Mouse (Mus musculus): ENCODE data around the gene Homer1. TPM values are rescaled to one million over a fixed set of nuclear protein-coding genes. Genes with fewer than 3 reads are reported as not detected.

Gene Homer1
- polyA plus RNA-seq, 1 experiment from 2014 or later = 10.0 TPM

- Histone ChIP-seq H3K36me3 (no peaks in the 10 kb centered on the region), H3K27ac (no peak overlapping the region), H3K27me3 (no peaks in the 10 kb centered on the region), H3K4me2 (replicated peaks) (no peak overlapping the region), H3K9ac (replicated peaks) (no peak overlapping the region), H3K9me3 (no peaks in the 10 kb centered on the region), H3K4me3 (replicated peaks) (no peak overlapping the region), H3K4me1 (replicated peaks) (no peaks in the 10 kb centered on the region)
- ATAC-seq = no peak
- 90% methylated on average over 1 of the region's 1 CpGs for WGBS
These were observed 81.9 kb downstream of the Homer1 start for GRCm38 (mm10) chr13:93381301-93381700.

DNA sequence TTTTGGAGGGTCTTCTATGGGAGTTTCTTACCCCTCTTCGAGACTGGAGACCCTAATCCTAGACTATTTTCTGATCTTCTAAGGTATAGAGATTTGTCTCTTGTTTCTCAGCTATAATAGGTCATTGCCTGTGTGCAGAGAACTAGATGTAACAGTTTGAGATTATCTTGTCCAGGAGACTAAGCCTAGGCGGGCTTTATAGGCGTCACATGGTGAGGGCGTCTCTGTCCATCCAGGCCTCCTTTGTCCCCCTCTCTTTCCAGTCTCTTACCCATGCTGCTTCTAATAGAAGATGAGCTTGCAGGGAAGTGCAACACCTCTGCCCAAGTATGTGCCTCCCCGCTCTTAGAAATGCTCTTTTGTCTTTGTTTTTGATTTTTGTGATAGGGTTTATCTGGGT lies 83.7 kb downstream of the Homer1 start:
- WGBS = 90% methylated on average over 5 of the region's 5 CpGs
- Histone ChIP-seq H3K27me3 (no peaks in the 10 kb centered on the region), H3K9ac (replicated peaks) (no peak overlapping the region), H3K4me2 (replicated peaks) (no peak overlapping the region), H3K9me3 (no peaks in the 10 kb centered on the region), H3K27ac (no peak overlapping the region), H3K4me1 (replicated peaks) (no peaks in the 10 kb centered on the region), H3K4me3 (replicated peaks) (no peak overlapping the region), H3K36me3 (no peaks in the 10 kb centered on the region)
- ATAC-seq = no peak

DNA sequence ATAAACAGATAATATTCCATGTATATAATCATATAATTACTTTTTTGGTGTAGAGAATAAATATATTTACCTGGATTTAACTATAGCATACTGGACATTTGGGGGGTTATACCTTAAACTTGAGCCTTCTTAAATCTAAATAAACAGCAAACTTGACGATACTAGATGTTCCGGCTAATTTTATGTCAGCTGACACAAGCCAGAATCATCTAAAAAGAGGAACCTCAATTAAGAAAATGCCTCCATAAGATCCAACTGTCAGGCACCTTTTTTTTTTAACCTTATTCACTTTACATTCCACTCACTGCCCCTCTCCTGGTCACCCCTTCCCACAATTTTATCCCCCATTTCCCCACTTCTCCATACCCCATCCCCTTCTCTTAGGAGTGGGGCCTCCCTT lies 84.2 kb downstream of the Homer1 start:
- Histone ChIP-seq H3K4me1 (replicated peaks) (no peaks in the 10 kb centered on the region), H3K4me3 (replicated peaks) (no peak overlapping the region), H3K9ac (replicated peaks) (no peak overlapping the region), H3K4me2 (replicated peaks) (no peak overlapping the region), H3K9me3 (no peaks in the 10 kb centered on the region), H3K36me3 (no peaks in the 10 kb centered on the region), H3K27me3 (no peaks in the 10 kb centered on the region), H3K27ac (no peak overlapping the region)
- ATAC-seq = no peak
- WGBS = 98% methylated on average over 2 of the region's 2 CpGs

- no peaks in the 10 kb centered on the region for H3K9me3 ChIP-seq
- WGBS = 89% methylated on average over 1 of the region's 1 CpGs
- H3K36me3 ChIP-seq = no peaks in the 10 kb centered on the region
- no peak overlapping the region for H3K9ac ChIP-seq (replicated peaks)
- H3K4me2 ChIP-seq (replicated peaks) = no peak overlapping the region
- no peak overlapping the region for H3K4me3 ChIP-seq (replicated peaks)
- no peaks in the 10 kb centered on the region for H3K27me3 ChIP-seq
- no peak overlapping the region for H3K27ac ChIP-seq
- no peak for ATAC-seq
- H3K4me1 ChIP-seq (replicated peaks) = no peaks in the 10 kb centered on the region
These were observed 85.0 kb downstream of the Homer1 start for GRCm38 (mm10) chr13:93384481-93384880.

DNA sequence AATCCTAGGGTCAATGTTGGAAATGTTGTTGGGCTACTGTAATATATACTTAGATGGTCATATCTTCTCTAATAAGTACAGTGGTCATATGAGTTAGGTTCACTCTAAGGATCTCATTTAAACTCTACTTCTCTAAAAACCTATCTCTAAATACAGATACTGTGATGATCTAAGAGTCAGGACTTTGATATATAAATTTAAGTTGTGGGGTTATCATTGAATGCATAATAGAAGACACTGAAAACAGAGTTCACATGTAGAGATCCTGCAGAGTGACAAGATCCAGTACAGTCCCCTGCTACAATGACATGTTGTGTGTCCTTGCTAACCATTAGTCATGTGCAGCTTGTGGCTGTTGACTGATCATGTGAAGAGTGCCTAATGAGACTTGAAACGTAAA lies 85.7 kb downstream of the Homer1 start:
- ATAC-seq = no peak
- H3K4me1 ChIP-seq (replicated peaks) = no peaks in the 10 kb centered on the region
- H3K27ac ChIP-seq = no peak overlapping the region
- WGBS = 94% methylated on average over 1 of the region's 1 CpGs
- no peaks in the 10 kb centered on the region for H3K27me3 ChIP-seq
- H3K9ac ChIP-seq (replicated peaks) = no peak overlapping the region
- H3K36me3 ChIP-seq = no peaks in the 10 kb centered on the region
- no peaks in the 10 kb centered on the region for H3K9me3 ChIP-seq
- no peak overlapping the region for H3K4me3 ChIP-seq (replicated peaks)
- no peak overlapping the region for H3K4me2 ChIP-seq (replicated peaks)

DNA sequence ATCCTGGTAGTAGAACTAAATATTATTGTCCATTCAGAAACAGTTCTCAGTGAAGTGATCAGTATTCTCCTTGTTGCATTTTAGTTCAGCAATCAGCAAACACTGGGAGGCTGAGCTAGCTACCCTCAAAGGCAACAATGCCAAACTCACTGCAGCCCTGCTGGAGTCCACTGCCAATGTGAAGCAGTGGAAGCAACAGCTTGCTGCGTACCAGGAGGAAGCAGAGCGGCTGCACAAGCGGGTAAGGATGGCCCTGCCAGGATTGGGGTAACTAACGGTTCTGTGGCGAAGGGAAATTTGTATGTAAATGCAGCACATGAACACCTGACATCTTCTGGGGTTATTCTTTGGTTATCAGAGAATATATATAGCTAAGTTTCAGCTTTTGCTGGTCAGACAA lies 88.0 kb downstream of the Homer1 start:
- WGBS = 81% methylated on average over 5 of the region's 5 CpGs
- no peak overlapping the region for H3K9ac ChIP-seq (replicated peaks)
- H3K27ac ChIP-seq = no peak overlapping the region
- no peak overlapping the region for H3K4me3 ChIP-seq (replicated peaks)
- no peaks in the 10 kb centered on the region for H3K4me1 ChIP-seq (replicated peaks)
- peaks cover 6% of the 10 kb centered on the region; the same call in 1 of the 2 replicates for H3K36me3 ChIP-seq
- H3K27me3 ChIP-seq = no peaks in the 10 kb centered on the region
- ATAC-seq = no peak
- H3K4me2 ChIP-seq (replicated peaks) = no peak overlapping the region
- H3K9me3 ChIP-seq = no peaks in the 10 kb centered on the region

GRCm38 (mm10) chr13:93388594-93389241 lies 89.3 kb downstream of the Homer1 start:
- H3K4me2 ChIP-seq (replicated peaks) = no peak overlapping the region
- 71% methylated on average over 7 of the region's 7 CpGs for WGBS

DNA sequence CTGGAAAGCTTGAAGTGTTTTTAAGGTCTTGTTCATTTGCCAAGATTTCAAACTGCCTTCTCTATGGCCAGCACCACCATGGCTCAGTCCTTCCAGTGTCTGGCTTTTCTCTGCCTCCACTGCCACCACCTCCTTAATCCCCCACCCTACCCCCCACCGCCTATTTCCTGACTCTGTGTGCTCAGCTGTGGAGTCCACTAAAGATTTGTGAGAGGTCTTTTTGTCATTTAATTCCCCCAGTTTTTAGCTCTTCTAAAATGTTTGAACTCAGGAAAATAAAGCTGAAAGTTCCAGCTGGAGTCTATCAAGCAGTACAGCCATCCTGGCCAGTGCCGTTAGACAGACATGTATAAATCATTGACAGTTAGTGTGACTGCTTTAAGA lies 89.8 kb downstream of the Homer1 start:
- WGBS = 39% methylated on average over 2 of the region's 2 CpGs
- H3K4me2 ChIP-seq (replicated peaks) = no peak overlapping the region
- no peaks in the 10 kb centered on the region for H3K9me3 ChIP-seq
- H3K27ac ChIP-seq = no peak overlapping the region
- H3K4me1 ChIP-seq (replicated peaks) = no peaks in the 10 kb centered on the region
- H3K9ac ChIP-seq (replicated peaks) = no peak overlapping the region
- peak; percentile 58; the same call in 1 of the 2 replicates for ATAC-seq
- peaks cover 14% of the 10 kb centered on the region for H3K36me3 ChIP-seq
- H3K4me3 ChIP-seq (replicated peaks) = no peak overlapping the region
- H3K27me3 ChIP-seq = no peaks in the 10 kb centered on the region

More at GRCm38 (mm10) chr13:93388594-93389241, 89.3 kb downstream of the Homer1 start:
- Histone ChIP-seq H3K4me3 (replicated peaks) (no peak overlapping the region), H3K36me3 (peaks cover 11% of the 10 kb centered on the region), H3K9me3 (no peaks in the 10 kb centered on the region), H3K9ac (replicated peaks) (no peak overlapping the region), H3K27ac (no peak overlapping the region), H3K27me3 (no peaks in the 10 kb centered on the region), H3K4me1 (replicated peaks) (no peaks in the 10 kb centered on the region)
- ATAC-seq = no peak

DNA sequence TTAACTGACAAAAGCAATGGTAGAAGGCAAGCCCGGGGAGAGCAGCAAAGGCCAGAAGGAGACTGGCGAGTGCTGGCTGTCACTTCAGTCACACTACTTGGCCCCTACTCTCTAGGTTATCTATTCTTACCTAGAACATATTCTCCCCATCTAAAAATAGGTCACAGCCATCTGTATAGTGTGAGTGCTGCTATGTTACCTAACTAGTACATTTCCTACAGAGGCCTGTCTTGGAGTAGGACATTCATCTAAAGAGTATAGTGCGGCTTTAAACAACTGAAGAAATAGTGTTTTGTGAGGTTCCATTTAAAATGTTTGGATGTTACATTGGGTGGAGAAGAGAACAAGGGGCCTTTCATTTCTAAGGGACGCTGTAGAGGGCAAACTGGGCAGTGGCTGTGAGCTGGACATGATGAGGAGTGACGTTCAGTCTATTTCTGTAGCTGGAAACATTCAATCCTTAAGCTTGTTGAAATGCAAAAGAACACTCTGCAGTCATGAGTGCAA lies 100.3 kb downstream of the Homer1 start:
- no peak overlapping the region for H3K27ac ChIP-seq
- peaks cover 27% of the 10 kb centered on the region for H3K36me3 ChIP-seq
- no peak for ATAC-seq
- H3K27me3 ChIP-seq = no peaks in the 10 kb centered on the region
- H3K9ac ChIP-seq (replicated peaks) = no peak overlapping the region
- H3K4me3 ChIP-seq (replicated peaks) = no peak overlapping the region
- WGBS = 89% methylated on average over 5 of the region's 5 CpGs
- no peaks in the 10 kb centered on the region for H3K4me1 ChIP-seq (replicated peaks)
- no peak overlapping the region for H3K4me2 ChIP-seq (replicated peaks)
- 0 out of 2 replicates have a peak, but pooled peaks cover 3% of the 10 kb centered on the region for H3K9me3 ChIP-seq

DNA sequence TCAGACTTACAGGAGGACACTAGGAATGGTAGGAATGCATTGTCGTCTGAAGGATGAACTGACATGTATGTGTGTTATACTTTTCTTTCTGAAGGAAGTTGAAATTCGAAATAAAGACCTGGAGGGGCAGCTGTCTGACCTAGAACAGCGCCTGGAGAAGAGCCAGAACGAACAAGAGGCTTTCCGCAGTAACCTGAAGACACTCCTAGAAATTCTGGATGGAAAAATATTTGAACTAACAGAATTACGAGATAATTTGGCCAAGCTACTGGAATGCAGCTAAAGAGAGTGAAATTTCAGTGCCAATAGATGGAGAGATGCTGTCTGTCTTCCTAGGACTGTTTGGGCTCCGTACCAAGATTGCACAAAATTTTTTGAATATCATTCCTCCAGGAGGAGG lies 102.5 kb downstream of the Homer1 start:
- Histone ChIP-seq H3K27me3 (no peaks in the 10 kb centered on the region), H3K4me1 (replicated peaks) (no peaks in the 10 kb centered on the region), H3K9ac (replicated peaks) (no peak overlapping the region), H3K27ac (no peak overlapping the region), H3K36me3 (peaks cover 23% of the 10 kb centered on the region), H3K4me2 (replicated peaks) (no peak overlapping the region), H3K9me3 (0 out of 2 replicates have a peak, but pooled peaks cover 3% of the 10 kb centered on the region), H3K4me3 (replicated peaks) (no peak overlapping the region)
- WGBS = 95% methylated on average over 7 of the region's 7 CpGs
- ATAC-seq = no peak

DNA sequence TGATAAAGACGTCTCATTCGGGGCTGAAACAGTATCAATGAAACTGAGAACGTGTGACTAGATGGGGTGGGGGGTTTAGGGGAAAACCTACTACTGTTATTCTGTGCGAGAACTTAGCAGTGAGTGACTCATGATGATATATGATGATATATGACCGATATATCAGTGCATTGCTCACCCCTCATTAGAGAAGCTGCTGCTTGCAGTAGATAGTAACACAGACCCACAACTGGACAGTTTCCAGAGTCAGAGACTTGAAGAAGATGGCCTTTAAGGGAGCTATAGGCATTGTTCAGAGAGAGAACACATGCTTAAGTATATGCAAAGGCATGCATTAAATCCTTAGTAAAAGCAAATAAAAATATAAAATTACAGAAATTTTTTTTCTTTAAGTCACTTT lies 107.4 kb downstream of the Homer1 start:
- Histone ChIP-seq H3K4me3 (replicated peaks) (no peak overlapping the region), H3K4me2 (replicated peaks) (no peak overlapping the region), H3K36me3 (peaks cover 22% of the 10 kb centered on the region), H3K27ac (no peak overlapping the region), H3K27me3 (no peaks in the 10 kb centered on the region), H3K4me1 (replicated peaks) (no peaks in the 10 kb centered on the region), H3K9me3 (no peaks in the 10 kb centered on the region), H3K9ac (replicated peaks) (no peak overlapping the region)
- no peak for ATAC-seq
- 92% methylated on average over 5 of the region's 5 CpGs for whole genome bisulfite sequencing

- no peaks in the 10 kb centered on the region for H3K27me3 ChIP-seq
- H3K4me1 ChIP-seq (replicated peaks) = no peaks in the 10 kb centered on the region
- H3K36me3 ChIP-seq = peaks cover 14% of the 10 kb centered on the region
- H3K27ac ChIP-seq = no peak overlapping the region
- H3K4me3 ChIP-seq (replicated peaks) = no peak overlapping the region
- 93% methylated on average over 4 of the region's 4 CpGs for WGBS
- no peaks in the 10 kb centered on the region for H3K9me3 ChIP-seq
- H3K4me2 ChIP-seq (replicated peaks) = no peak overlapping the region
- no peak overlapping the region for H3K9ac ChIP-seq (replicated peaks)
- ATAC-seq = no peak
These were observed 110.9 kb downstream of the Homer1 start for GRCm38 (mm10) chr13:93410343-93410742.

GRCm38 (mm10) chr13:93415055-93415454 lies 115.6 kb downstream of the Homer1 start:
- H3K4me3 ChIP-seq (replicated peaks) = no peak overlapping the region
- no peak overlapping the region for H3K27ac ChIP-seq
- 96% methylated on average over 5 of the region's 5 CpGs for WGBS
- no peaks in the 10 kb centered on the region for H3K36me3 ChIP-seq
- H3K27me3 ChIP-seq = no peaks in the 10 kb centered on the region
- no peak overlapping the region for H3K4me2 ChIP-seq (replicated peaks)
- H3K9ac ChIP-seq (replicated peaks) = no peak overlapping the region
- H3K4me1 ChIP-seq (replicated peaks) = no peaks in the 10 kb centered on the region
- no peak for ATAC-seq
- no peaks in the 10 kb centered on the region for H3K9me3 ChIP-seq

Data from midbrain, embryonic 13.5 days (tissue).